Mouse (Mus musculus): ENCODE results near the gene Ace3. TPM values are rescaled to one million over a fixed set of nuclear protein-coding genes. Genes with fewer than 3 reads are reported as not detected.

Gene Ace3
- polyA plus RNA-seq, 1 experiment from 2014 or later, result not detected

- Histone ChIP-seq H3K9ac (no peak overlapping the region), H3K9me3 (no peaks in the 10 kb centered on the region), H3K4me2 (replicated peaks) (no peak overlapping the region), H3K36me3 (no peaks in the 10 kb centered on the region), H3K27ac (no peak overlapping the region), H3K4me3 (no peak overlapping the region), H3K4me1 (no peaks in the 10 kb centered on the region), H3K27me3 (replicated peaks) (no peaks in the 10 kb centered on the region)
- no peak for ATAC-seq (ENCODE audit: low FRiP score, low read depth)
- WGBS, result 59% methylated on average over 17 of the region's 17 CpGs
These were observed 35.1 kb upstream of the Ace3 start for GRCm38 (mm10) chr11:105959355-105959754.

DNA sequence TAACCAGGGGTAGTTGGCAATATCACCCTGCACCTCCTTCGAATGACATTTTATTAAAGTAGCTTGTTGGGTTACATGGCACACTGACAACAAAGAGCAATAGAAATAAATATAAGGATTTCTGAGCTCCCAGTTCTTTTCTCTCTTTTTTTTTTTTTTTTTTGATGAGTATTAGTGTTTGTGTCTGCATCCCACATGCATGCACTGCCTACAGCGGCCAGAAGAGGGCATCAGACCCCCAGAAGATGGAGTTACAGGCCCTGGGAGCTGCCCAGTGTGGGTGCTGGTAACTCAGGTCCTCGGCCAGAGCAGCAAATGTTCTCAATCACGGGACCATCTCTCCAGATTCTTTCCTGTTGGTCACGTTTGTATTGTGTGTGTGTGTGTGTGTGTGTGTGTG, 29.8 kb upstream of the Ace3 start:
- Histone ChIP-seq H3K4me3 (no peak overlapping the region), H3K4me1 (peaks cover 9% of the 10 kb centered on the region), H3K27me3 (replicated peaks) (peaks cover 36% of the 10 kb centered on the region), H3K27ac (no peak overlapping the region), H3K4me2 (replicated peaks) (no peak overlapping the region), H3K36me3 (no peaks in the 10 kb centered on the region), H3K9me3 (no peaks in the 10 kb centered on the region), H3K9ac (no peak overlapping the region)
- WGBS, result 66% methylated on average over 5 of the region's 5 CpGs
- ATAC-seq (ENCODE audit: low FRiP score, low read depth), result no peak

GRCm38 (mm10) chr11:105966288-105966687, 28.2 kb upstream of the Ace3 start:
- Histone ChIP-seq H3K4me3 (no peak overlapping the region), H3K4me1 (peaks cover 9% of the 10 kb centered on the region), H3K9ac (no peak overlapping the region), H3K4me2 (replicated peaks) (no peak overlapping the region), H3K9me3 (no peaks in the 10 kb centered on the region), H3K36me3 (no peaks in the 10 kb centered on the region), H3K27me3 (replicated peaks) (peaks cover 51% of the 10 kb centered on the region), H3K27ac (no peak overlapping the region)
- no peak for ATAC-seq (ENCODE audit: low FRiP score, low read depth)
- 74% methylated on average over 4 of the region's 4 CpGs for WGBS

DNA sequence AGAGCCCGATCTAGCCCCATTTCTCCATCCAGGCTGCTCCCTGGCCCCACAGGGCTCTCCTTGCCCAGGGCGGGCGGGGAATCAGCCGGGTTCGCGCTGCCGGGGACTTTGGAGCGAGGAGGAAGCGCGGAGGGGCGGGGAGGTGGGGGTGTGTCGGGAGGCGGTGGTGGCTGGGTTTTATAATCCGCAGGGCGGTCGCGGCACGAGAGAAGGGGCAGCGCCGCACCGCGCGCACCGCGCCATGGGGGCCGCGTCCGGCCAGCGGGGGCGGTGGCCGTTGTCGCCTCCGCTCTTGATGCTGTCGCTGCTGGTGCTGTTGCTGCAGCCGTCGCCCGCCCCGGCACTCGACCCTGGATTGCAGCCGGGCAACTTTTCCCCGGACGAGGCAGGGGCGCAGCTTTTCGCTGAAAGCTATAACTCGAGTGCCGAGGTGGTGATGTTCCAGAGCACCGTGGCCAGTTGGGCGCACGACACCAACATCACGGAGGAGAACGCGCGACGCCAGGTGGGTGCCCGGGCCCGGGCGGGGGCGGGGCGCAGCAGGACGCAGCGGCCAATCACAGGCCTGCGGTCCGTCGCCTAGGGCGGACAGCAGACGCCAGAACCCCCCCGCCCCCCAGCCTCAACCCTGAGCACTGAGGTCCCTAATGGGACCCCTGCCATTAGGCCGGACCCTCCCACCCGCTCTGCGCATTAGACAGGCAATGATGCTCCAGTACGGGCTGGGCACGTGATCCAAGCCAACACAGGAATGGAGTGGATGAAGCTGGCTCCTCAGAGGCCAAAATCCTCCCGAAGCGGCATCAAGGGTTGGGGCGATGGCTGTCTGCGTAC, 26.5 kb upstream of the Ace3 start, which contains the start of gene Ace:
TSS of gene Ace (plus strand) at position 205 of the 834 bp plus-strand sequence.
- no peaks in the 10 kb centered on the region for H3K36me3 ChIP-seq
- peaks cover 51% of the 10 kb centered on the region for H3K27me3 ChIP-seq (replicated peaks)
- 1% methylated on average over 76 of the region's 76 CpGs for WGBS
- H3K9me3 ChIP-seq, result no peaks in the 10 kb centered on the region
- ATAC-seq (ENCODE audit: low FRiP score, low read depth), result peak; percentile 68; the same call in 1 of the 2 replicates
- H3K27ac ChIP-seq, result no peak within 1 kb of the TSS
- peak within 1 kb of the TSS; percentile 51 for H3K4me3 ChIP-seq
- peak within 1 kb of the TSS; percentile 99 for H3K4me2 ChIP-seq (replicated peaks)
- H3K9ac ChIP-seq, result peak within 1 kb of the TSS; percentile 64
- H3K4me1 ChIP-seq, result peaks cover 9% of the 10 kb centered on the region

- H3K9ac ChIP-seq, result no peak overlapping the region
- 46% methylated on average over 10 of the region's 10 CpGs for WGBS
- no peaks in the 10 kb centered on the region for H3K9me3 ChIP-seq
- H3K4me2 ChIP-seq (replicated peaks), result peak overlapping the region; percentile 99
- no peak overlapping the region for H3K4me3 ChIP-seq
- peaks cover 9% of the 10 kb centered on the region for H3K4me1 ChIP-seq
- no peaks in the 10 kb centered on the region for H3K36me3 ChIP-seq
- no peak overlapping the region for H3K27ac ChIP-seq
- H3K27me3 ChIP-seq (replicated peaks), result peaks cover 51% of the 10 kb centered on the region
- no peak for ATAC-seq (ENCODE audit: low FRiP score, low read depth)
These were observed 25.5 kb upstream of the Ace3 start for GRCm38 (mm10) chr11:105968948-105969347.

DNA sequence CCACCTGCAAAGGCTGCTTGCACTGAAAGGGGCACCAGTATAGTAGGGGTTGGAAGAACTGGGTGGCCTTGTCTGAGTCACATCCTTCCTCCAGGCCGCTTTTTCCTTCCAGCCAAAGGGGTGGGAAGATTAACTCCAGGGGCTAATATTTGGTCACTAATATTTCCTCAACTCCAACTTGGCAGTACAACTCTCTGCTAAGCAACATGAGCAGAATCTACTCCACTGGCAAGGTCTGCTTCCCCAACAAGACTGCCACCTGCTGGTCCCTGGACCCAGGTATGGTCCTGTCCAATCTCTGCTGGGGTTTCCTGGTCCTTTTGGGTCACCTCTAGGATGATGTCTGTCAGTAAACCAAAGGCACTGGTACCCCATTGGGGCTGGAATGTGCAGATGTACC, 25.0 kb upstream of the Ace3 start:
- H3K4me3 ChIP-seq, result no peak overlapping the region
- H3K4me2 ChIP-seq (replicated peaks), result no peak overlapping the region
- no peak for ATAC-seq (ENCODE audit: low FRiP score, low read depth)
- 59% methylated on average over 1 of the region's 1 CpGs for WGBS
- peaks cover 9% of the 10 kb centered on the region for H3K4me1 ChIP-seq
- no peaks in the 10 kb centered on the region for H3K36me3 ChIP-seq
- peaks cover 51% of the 10 kb centered on the region for H3K27me3 ChIP-seq (replicated peaks)
- H3K9ac ChIP-seq, result no peak overlapping the region
- no peaks in the 10 kb centered on the region for H3K9me3 ChIP-seq
- no peak overlapping the region for H3K27ac ChIP-seq

- WGBS, result 89% methylated on average over 6 of the region's 6 CpGs
- no peak overlapping the region for H3K4me2 ChIP-seq (replicated peaks)
These were observed 19.9 kb upstream of the Ace3 start for GRCm38 (mm10) chr11:105974593-105974992.

GRCm38 (mm10) chr11:105975050-105975449, 19.4 kb upstream of the Ace3 start:
- no peak for ATAC-seq (ENCODE audit: low FRiP score, low read depth)
- Histone ChIP-seq H3K4me1 (no peaks in the 10 kb centered on the region), H3K4me2 (replicated peaks) (no peak overlapping the region), H3K27ac (no peak overlapping the region), H3K36me3 (no peaks in the 10 kb centered on the region), H3K9me3 (no peaks in the 10 kb centered on the region), H3K9ac (no peak overlapping the region), H3K27me3 (replicated peaks) (peaks cover 12% of the 10 kb centered on the region; the same call in 1 of the 2 replicates), H3K4me3 (no peak overlapping the region)
- 71% methylated on average over 3 of the region's 3 CpGs for WGBS

More at GRCm38 (mm10) chr11:105974593-105974992, 19.9 kb upstream of the Ace3 start:
- H3K27ac ChIP-seq, result no peak overlapping the region
- no peak overlapping the region for H3K4me3 ChIP-seq
- H3K4me1 ChIP-seq, result no peaks in the 10 kb centered on the region
- no peak overlapping the region for H3K9ac ChIP-seq
- ATAC-seq (ENCODE audit: low FRiP score, low read depth), result no peak
- peaks cover 17% of the 10 kb centered on the region for H3K27me3 ChIP-seq (replicated peaks)
- H3K9me3 ChIP-seq, result no peaks in the 10 kb centered on the region
- H3K36me3 ChIP-seq, result no peaks in the 10 kb centered on the region

DNA sequence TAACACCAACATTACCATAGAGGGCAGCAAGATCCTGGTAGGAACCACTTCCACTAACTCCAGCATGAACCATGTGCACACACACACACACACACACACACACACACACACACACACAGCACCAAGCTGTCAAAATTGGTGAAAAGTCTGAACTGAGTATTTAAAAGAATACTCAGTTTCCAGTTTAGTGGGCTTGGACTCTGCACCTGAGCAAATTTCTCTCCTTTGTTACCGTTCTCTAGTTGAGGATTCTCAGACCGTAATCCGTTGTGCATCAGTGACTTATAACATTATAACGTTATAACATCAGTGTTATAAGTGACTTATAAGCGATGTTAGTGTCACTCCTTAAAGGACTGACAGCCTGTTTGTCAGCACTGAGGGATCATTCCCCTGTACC, 18.8 kb upstream of the Ace3 start:
- H3K27ac ChIP-seq, result no peak overlapping the region
- no peaks in the 10 kb centered on the region for H3K9me3 ChIP-seq
- 92% methylated on average over 5 of the region's 5 CpGs for WGBS
- H3K4me2 ChIP-seq (replicated peaks), result no peak overlapping the region
- H3K27me3 ChIP-seq (replicated peaks), result peaks cover 6% of the 10 kb centered on the region; the same call in 1 of the 2 replicates
- H3K36me3 ChIP-seq, result no peaks in the 10 kb centered on the region
- no peak overlapping the region for H3K9ac ChIP-seq
- ATAC-seq (ENCODE audit: low FRiP score, low read depth), result no peak
- no peaks in the 10 kb centered on the region for H3K4me1 ChIP-seq
- no peak overlapping the region for H3K4me3 ChIP-seq

GRCm38 (mm10) chr11:105978232-105978631, 16.2 kb upstream of the Ace3 start:
- H3K27ac ChIP-seq, result no peak overlapping the region
- no peaks in the 10 kb centered on the region for H3K4me1 ChIP-seq
- ATAC-seq (ENCODE audit: low FRiP score, low read depth), result no peak
- no peak overlapping the region for H3K4me2 ChIP-seq (replicated peaks)
- no peak overlapping the region for H3K4me3 ChIP-seq
- H3K9ac ChIP-seq, result no peak overlapping the region
- H3K27me3 ChIP-seq (replicated peaks), result no peaks in the 10 kb centered on the region
- H3K9me3 ChIP-seq, result no peaks in the 10 kb centered on the region
- no peaks in the 10 kb centered on the region for H3K36me3 ChIP-seq
- WGBS, result 88% methylated on average over 2 of the region's 2 CpGs

DNA sequence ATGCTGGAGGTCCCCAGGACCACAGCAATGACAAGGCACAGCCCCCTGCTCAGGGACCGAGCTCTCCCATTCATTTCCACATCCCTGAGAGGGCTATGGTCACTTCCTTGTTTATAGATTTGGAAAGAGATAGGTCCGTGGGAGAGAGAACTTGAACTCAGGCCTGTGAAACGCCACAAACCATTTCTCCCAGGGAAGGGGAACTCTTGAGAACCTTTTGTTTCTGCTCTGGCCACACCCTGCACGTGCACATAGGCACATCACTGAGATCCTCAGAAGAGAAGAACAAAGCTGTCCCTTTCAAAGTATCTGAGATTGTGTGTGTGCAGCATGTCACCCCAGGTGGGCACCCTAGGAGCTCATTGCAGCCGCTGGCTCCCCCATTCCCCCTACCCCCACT, 15.8 kb upstream of the Ace3 start:
- Histone ChIP-seq H3K27me3 (replicated peaks) (no peaks in the 10 kb centered on the region), H3K27ac (no peak overlapping the region), H3K4me2 (replicated peaks) (no peak overlapping the region), H3K9ac (no peak overlapping the region), H3K9me3 (no peaks in the 10 kb centered on the region), H3K4me3 (no peak overlapping the region), H3K36me3 (no peaks in the 10 kb centered on the region), H3K4me1 (no peaks in the 10 kb centered on the region)
- ATAC-seq (ENCODE audit: low FRiP score, low read depth), result no peak
- WGBS, result 84% methylated on average over 5 of the region's 5 CpGs

DNA sequence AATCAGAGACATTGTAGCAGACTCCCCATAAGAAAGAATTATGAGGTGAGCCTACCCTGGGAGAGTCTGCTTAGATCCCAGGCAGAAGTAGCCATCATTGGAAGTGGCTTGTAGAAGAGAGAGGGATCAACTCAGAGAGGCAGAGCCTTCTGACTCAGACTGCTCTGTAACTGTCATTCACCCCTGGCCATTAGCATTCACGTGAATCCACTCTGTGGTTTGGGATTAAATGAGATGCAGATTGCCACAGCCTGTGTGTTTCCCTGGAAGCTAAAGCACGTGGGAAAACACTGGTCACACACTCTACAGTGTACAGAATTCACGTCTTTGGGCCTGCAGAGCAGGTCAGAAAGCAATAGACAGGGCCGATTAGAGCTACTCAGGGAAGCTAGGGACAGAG, 10.0 kb upstream of the Ace3 start:
- no peak overlapping the region for H3K4me2 ChIP-seq (replicated peaks)
- H3K36me3 ChIP-seq, result no peaks in the 10 kb centered on the region
- WGBS, result 64% methylated on average over 4 of the region's 4 CpGs
- H3K27me3 ChIP-seq (replicated peaks), result no peaks in the 10 kb centered on the region
- H3K27ac ChIP-seq, result no peak overlapping the region
- no peak for ATAC-seq (ENCODE audit: low FRiP score, low read depth)
- no peak overlapping the region for H3K4me3 ChIP-seq
- H3K9ac ChIP-seq, result no peak overlapping the region
- H3K4me1 ChIP-seq, result no peaks in the 10 kb centered on the region
- no peaks in the 10 kb centered on the region for H3K9me3 ChIP-seq

DNA sequence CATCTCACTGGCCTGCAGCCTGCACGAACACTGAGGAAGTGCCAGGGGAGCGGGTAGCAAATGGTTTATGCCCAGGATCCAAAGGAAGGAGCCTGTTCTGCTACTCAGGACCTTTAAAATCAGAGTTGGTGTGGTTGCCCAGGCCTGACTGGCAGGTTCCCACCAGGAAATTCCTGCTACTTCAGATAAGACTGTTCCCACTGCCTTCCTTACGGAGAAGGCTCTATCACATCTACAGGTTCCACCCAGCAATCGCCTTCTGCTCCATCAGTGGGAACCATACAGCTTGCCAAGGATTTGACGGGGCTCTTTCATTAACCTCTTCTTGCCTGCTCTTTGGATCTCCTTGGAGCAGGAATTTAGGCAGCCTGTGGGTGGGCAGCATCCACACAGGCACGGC, 7.0 kb upstream of the Ace3 start:
- Histone ChIP-seq H3K4me3 (no peak overlapping the region), H3K4me1 (no peaks in the 10 kb centered on the region), H3K27ac (no peak overlapping the region), H3K9ac (no peak overlapping the region), H3K36me3 (no peaks in the 10 kb centered on the region), H3K9me3 (no peaks in the 10 kb centered on the region), H3K27me3 (replicated peaks) (no peaks in the 10 kb centered on the region), H3K4me2 (replicated peaks) (no peak overlapping the region)
- no peak for ATAC-seq (ENCODE audit: low FRiP score, low read depth)
- WGBS, result 81% methylated on average over 6 of the region's 6 CpGs

Data from neural tube, embryonic 12.5 days (tissue).